Mouse (Mus musculus) cerebellum, adult (tissue): ENCODE data around the gene Exoc8.

Source experiments
- ATAC-seq: cut with Nextera tagmentation; 2 replicates; pipeline ENCODE4 v1.9.2; 2017; ENCODE audit warnings: mild to moderate bottlenecking, moderate library complexity, mixed read lengths; ENCODE audit not compliant: insufficient number of reproducible peaks, low FRiP score, low TSS enrichment

Gene Exoc8

DNA sequence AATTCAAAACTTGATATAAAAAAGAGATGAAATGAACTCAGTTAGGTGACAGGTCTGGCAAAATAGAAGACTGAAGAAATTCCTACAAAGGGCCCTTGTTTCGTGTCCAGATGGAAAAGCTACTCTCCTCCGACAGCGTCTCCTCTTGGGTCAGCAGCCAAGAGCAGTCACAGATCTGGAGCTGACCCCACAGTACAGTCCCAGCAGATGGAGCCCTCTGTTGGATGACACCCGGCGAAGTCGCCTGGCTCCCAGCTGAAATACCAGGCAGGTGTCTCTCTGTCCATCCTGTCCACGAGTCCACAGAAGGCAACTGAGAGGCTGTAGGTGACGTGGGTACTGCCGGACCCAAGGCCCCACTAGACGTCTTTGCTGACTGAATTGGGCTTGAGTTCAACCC, 12.8 kb upstream of the Exoc8 start:
- peak; percentile 86 for ATAC-seq

DNA sequence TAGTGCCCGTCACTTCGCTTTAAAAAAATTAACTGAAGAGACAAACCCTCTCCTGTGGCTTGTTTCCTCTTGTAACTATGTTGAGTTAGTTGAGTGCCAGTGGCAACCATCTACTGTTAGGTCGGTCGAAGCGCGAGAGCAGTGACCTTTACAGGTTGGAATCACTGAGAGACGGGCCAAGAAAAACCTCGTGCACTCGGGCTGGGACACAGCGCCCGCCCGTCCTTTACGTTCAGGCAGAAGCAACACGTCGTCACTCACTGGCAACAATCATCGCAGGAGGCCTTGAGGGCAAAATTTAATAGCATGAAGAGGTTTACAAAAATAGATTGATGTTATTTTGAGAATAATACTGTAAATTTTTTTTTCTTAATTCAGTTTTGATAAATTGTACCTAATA, 12.4 kb upstream of the Exoc8 start:
- ATAC-seq: no peak

DNA sequence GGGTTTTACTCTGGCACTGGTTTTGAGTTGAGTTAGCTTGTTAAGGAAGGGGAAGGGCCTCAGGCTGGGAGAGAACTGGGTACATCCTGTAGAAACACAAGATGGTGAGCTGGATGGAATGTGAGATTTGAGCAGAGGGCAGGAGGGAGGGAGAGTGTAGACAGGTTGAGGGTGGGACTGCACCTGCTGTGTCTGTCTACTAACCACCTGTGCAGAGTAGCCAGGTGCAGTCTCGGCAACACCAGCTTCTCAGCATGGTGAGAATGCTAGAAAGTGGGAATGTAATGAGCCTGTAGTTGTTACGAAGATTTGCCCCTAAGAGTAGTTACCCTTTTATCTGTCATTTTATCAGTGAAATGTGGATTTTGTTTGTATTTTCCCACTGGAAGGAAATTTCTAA, 8.0 kb upstream of the Exoc8 start:
- no peak for ATAC-seq

DNA sequence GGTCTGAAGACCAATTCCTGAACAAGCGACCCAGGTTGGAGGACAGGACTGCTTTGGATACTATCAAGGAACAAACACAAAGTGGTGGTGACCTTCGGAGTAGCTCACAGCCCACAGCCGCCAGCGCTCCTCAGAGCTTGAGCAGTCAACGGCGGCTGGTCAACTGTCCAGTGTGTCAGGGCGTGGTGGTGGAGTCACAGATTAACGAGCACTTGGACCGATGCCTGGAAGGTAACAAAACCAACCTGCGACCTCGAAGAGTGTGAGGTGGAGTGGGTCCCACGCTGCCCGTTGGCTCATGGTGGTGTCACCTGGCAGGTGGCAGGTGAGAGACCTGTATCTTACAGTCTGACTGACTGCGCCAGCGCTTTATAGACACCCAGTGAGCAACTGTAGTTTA, 5.7 kb upstream of the Exoc8 start:
- no peak for ATAC-seq

DNA sequence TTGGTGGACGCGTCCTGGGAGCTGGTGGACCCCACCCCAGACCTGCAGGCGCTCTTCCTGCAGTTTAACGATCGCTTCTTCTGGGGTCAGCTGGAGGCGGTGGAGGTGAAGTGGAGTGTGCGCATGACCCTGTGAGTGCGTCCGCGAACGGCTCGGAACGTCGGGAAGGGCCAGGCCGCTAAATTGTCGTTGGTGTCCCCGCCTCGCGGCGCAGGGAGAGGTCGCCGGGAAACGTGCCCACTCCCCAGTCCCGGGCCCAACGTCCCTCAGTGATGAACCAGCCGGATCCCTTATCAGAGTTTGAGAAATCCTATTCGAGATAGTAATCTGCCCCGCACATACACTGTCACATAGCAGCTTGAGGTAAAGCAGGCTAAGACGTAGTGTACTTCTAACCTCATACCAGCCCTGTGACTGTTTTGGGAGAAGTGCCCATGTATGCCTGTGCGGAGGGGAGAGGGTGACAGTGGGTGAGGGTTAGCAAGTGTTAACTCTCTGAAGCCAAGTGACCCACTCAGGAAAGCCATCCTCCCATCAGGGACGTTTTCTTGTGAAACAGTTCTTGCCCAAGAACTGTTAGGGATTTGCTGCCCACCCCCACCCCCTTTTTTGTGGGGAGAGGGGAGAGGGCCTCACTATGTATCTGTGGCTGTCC, 873 bp upstream of the Exoc8 start:
- ATAC-seq: no peak

DNA sequence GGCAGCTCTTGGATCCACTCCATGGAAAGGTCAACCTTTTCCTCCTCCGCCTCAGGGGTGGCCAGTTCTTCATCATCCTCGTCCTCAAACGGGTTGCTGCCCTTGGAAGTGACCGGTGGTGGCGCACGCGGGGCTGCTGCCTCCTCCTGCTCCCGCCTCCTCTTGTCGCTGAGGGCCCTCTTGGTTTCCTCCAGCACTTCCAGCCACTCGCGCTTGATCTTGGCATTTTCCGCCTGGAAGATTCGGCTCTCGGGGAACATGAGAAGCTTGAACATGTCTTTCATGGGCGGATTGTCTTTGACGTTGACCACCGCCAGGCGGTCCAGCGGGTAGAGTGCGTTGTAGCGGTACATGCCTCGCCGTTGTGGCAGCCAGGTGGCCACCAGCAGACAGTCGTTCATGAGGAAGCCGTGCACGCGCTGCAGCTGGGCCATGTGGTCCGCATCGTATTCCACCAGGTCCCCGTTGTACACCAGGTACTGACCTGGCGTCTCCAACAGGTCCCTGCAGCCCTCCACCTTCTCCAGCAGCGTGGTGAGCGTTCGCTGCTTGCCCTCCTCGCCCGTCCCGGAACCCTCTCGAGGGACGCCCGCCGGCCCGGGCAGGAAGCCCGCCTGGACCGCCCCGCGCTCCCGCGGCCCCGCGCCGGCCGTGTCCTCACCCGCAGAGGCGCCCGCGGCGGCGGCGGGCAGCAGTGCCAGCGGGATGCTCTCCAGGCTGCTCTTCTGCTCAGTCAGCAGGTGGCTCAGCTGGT, 696 bp downstream of the Exoc8 start:
- ATAC-seq: peak; percentile 57

DNA sequence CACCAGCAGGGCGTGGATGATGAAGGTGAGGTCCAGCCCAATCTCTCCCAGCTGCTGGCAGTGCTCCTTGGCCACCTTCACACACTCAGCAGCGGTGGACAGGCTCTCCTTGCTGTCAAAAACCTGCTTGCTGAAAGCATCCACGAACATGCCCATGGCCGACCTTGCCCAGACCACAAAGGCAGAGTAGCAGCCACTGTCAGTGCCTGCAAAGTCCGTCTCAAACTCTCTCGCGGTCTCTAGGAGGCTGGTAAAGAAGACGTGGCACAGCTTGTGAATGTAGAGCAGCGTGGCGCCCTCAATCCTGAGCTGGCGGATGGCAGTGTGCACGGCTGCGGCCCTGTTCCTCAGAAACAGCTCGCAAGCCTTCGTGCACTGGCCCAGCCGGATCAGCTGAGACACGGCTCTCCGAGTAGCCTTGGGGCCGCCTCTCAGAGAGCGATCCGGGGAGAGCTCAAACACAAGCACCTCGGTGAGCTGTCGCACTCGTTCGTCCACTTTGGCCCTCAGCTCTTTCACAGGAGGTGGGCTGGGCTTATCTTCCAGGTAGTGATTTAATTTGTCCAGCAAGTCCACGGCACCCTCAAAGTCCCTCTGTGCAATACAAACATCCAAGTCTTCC, 1.4 kb downstream of the Exoc8 start:
- ATAC-seq: no peak

DNA sequence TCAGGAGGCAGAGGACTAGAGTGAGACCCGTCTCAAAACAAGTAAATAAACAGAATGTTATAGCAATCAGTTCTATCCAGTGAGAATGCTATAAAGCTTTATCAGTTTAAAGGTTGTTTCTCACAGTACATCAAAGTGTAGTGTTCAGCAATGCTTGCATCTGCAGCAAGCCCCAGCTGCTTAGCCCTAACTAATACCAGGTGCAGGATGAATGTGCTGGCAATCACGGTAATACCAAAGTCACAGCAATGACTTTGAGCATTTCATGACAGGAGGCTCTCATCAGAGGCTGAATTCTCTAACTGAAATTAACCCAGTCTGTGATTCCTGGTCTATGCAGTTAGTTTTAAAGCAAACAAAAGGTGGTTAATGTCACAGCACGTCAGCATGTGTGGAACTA, 4.9 kb downstream of the Exoc8 start:
- no peak for ATAC-seq

DNA sequence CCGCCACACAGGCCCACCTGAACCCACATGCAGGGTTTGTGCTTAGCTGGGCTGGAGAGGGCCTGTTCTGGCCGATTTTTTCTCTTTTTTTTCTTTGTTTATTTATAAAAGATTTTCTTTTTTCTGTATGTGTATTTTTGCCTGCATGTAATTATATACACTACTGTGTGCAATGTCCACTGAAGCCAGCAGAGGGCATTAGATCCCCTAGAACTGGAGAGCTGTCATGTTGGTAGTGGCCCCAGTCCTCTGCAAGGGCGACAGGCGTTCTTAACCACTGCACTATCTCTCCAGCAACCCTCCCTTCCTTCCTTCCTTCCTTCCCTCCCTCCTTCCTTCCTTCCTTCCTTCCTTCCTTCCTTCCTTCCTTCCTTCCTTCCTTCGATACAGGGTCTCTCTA, 9.1 kb downstream of the Exoc8 start:
- no peak for ATAC-seq

DNA sequence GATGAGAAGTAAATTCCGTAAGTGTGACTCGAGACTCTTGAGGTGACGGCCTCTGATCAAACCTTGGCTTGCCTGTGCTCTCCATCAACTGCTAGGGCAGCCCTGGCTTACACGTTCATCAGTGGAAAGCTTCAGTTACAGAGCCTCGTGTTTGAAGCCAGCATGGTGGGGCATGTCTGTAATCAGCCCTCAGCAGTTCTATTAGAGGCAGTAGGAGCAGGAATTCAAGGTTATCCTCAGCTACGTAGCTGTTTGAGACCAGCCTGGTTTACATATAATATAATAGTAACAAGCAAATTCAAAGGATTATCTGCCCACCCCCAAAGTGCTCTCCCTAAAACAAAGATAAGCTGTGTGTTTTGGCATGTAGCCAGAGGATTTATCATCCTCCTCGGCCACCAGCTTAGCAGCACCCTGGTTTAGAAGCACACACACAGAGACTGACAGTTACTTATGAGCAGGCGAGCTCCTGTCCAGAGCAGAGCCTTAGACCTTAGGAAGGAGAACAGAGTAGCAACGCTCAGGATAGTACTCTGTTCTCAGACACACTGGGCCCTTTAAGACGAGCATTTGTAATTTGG, 18.5 kb downstream of the Exoc8 start:
- ATAC-seq: no peak

- no peak for ATAC-seq
These were observed 19.4 kb downstream of the Exoc8 start for GRCm38 (mm10) chr8:124878141-124878540.

DNA sequence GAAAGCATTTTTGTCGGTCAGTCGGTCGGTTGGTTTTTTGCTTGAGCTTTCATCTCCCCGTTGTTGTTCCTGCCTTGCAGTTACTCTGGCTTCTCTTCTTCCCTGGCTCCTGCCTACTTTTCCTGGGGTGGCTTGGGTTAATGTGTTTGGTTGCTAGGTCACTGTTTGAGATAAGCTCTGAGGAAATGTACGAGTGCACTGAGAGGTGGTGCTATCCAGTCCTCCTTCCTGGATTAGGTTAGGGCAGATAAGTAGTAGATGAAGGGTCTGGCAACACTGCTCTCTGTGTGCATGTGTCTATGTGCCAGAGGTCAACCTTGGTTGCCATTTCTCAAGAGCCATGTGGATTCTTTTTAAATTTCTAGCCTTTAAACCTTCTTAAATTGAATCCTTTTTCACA, 24.8 kb downstream of the Exoc8 start:
- no peak for ATAC-seq

DNA sequence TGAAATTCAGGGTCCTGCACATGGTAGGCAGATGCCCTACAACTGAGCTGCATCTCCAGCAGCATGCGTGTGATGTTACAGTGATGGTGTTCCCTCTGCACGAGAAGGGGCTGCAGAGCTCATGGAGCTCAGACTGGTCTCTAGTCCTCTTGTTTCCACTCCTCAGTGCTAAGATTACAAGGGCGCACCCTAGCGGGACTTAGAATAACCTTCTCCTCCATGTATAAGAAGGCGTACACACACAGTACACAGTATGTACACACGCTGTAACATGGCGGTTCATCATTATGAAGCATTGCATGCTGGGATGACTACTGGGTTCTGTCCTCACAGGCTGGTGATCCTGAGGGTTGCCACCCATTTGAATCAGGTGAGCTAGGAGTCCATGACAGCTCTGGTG, 25.4 kb downstream of the Exoc8 start:
- no peak for ATAC-seq

DNA sequence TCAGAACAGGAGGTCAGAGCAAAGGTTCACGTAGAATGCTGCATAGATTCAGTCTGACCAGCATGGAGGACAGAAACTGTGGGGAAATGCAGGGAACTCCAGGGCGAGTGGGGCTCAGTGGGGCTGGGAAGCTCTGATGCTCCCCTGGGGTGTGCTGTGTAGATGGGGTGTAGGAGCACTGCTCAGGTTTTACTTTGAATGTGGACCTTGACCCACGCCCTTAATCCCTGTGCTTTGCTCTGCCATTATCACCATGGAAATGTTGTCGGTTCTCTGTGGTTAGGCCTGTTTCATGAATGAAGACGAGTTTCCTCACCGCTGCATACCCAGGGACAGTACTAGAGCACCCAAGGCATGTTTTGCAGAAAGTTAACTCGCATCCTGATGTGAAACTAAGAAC, 26.0 kb downstream of the Exoc8 start:
- ATAC-seq: no peak

DNA sequence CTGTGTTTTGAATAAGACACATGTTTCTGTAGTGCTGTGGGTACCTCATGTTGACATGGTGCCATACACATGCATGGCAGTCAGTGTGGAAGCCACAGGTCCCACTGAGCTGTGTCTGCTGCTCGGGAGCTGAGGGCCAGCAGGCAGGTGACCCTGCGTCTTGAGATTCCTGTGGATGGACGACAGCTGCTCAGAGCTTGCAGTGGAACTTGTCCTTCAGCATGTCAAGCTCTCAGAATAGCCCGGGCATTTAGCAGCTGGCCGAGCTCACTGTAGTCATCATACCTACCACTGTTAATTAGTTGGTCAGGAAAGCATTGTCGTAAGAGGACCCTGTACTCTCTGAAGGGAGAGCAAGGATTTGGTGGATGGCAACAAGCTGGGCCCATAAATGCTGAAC, 27.8 kb downstream of the Exoc8 start:
- no peak for ATAC-seq

- no peak for ATAC-seq
These were observed 30.4 kb downstream of the Exoc8 start for GRCm38 (mm10) chr8:124867126-124867525.

GRCm38 (mm10) chr8:124866669-124867068, 30.8 kb downstream of the Exoc8 start:
- ATAC-seq: no peak

DNA sequence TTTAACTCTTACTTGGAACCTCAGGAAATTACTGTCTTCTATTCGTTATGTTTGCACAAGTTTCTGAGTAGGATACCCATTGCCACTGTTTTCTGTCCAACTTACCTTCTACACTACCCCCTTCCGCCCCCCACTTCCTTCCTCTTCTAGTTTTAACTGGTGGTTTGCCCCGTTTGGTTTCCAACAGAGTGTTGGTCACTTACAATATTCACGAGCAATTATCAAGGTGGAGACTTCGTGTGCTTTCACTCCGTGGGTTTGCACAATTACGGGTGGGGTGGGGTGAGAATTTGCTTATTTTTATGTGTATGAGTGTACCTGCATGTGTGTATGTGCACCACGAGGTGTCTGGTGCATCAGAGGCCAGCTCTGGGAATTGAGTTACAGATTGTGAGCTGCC, 33.8 kb downstream of the Exoc8 start:
- no peak for ATAC-seq

- ATAC-seq: peak; percentile 67
These were observed 34.3 kb downstream of the Exoc8 start for GRCm38 (mm10) chr8:124863163-124863677.

DNA sequence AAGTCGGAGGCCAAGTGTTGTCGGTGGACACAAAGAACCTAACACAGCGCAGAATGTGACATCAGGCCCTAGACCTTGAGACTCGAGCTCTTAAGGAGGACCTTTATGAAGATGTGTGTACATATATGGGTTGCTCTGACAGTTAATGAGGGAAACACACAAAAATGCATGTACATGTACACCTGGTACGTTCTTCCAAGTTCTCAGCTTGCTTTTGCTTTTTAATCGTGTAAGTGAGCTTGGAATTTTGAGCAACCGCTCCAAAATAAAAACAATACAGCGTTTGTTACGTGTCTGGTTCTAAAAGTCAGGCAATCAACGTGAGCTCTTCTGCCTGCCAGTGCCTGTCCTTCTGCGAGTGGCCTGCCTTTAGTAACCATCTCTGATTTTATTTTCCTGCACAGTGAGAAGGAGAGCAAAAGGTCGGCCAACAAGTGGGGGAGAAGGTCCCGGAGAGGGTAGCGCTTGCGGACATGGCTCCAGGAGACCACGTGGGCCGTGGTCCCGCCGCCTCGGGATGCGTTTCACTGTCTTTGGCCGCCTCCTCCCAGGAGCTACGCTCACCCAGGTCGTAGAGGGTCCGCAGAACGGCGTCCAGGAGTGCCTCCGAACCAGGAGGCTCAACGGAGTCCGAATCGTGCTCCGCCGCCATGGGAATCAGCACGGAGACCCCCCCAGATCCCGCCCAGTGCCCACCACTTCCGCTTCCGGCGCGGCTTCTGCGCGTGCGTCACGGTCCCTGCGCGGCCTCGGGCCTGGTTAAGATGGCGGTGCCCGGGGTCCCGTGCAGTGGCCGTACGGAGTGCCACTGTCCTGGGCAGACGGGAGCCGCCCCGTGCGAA, 35.0 kb downstream of the Exoc8 start, which contains the start of the genes Gnpat and 2810004N23Rik:
Gnpat (plus strand) TSS at position 713 of the 842 bp plus-strand sequence.
2810004N23Rik (minus strand) TSS at position 800 of the 842 bp plus-strand sequence.
- ATAC-seq: peak; percentile 91
